Mouse (Mus musculus): ENCODE data around the gene Fign. TPM values are rescaled to one million over a fixed set of nuclear protein-coding genes. Genes with fewer than 3 reads are reported as not detected.

Gene Fign
- polyA plus RNA-seq (2012; rRNA removed), result 0.04 and 0.20 TPM in 2 replicates

GRCm38 (mm10) chr2:64097937-64098617 lies at the start of gene Fign:
Fign (minus strand) TSS chr2:64098038.
- TF ChIP-seq CTCF (IDR thresholded peaks at IDR 0.05; ENCODE audit: borderline replicate concordance, control insufficient read depth, extremely low read depth, insufficient read depth, low read length, poor library complexity) (no peak), POLR2A (IDR thresholded peaks at IDR 0.05; ENCODE audit: control insufficient read depth, extremely low read depth, insufficient read depth, low read length, poor library complexity) (no peak)
- no peak for DNase-seq
- Histone ChIP-seq H3K4me1 (replicated peaks; ENCODE audit: control insufficient read depth, insufficient read depth, low read length) (no peaks in the 10 kb centered on the region), H3K36me3 (ENCODE audit: control insufficient read depth, insufficient read depth, low read length) (no peaks in the 10 kb centered on the region), H3K27me3 (ENCODE audit: control insufficient read depth, insufficient read depth, low read length) (no peaks in the 10 kb centered on the region; the same call in 1 of the 2 replicates), H3K4me3 (ENCODE audit: control insufficient read depth, insufficient read depth, low read length) (no peak within 1 kb of the TSS), H3K27ac (ENCODE audit: control insufficient read depth, insufficient read depth, low read length) (no peak within 1 kb of the TSS)
- under 1% methylated on average over 82 of the region's 85 CpGs for WGBS

DNA sequence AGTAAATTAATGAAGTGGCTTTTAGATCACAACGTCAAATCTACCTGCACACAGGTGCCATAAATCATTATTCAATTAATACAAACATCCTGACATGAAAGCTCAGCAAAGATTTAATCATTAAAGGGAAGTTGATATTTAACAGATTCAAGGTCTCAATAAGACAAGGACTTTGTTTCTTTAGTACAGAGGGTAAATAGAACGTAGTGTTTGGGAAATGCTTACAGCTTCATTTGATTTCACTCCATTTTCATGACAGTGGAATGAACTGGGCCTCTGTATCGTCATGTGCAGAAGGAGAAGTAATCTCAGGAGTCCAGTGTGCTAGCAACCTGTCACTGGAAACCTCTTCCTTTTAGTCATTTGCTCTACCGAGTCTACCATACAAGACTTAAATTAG lies 35.8 kb upstream of the Fign start:
- Histone ChIP-seq H3K27ac (ENCODE audit: control insufficient read depth, insufficient read depth, low read length) (no peak overlapping the region), H3K36me3 (ENCODE audit: control insufficient read depth, insufficient read depth, low read length) (no peaks in the 10 kb centered on the region), H3K27me3 (ENCODE audit: control insufficient read depth, insufficient read depth, low read length) (no peaks in the 10 kb centered on the region), H3K4me3 (ENCODE audit: control insufficient read depth, insufficient read depth, low read length) (no peak overlapping the region), H3K4me1 (replicated peaks; ENCODE audit: control insufficient read depth, insufficient read depth, low read length) (no peaks in the 10 kb centered on the region)
- DNase-seq, result no peak
- TF ChIP-seq POLR2A (IDR thresholded peaks at IDR 0.05; ENCODE audit: control insufficient read depth, extremely low read depth, insufficient read depth, low read length, poor library complexity), result no peak
- 76% methylated on average over 4 of the region's 4 CpGs for WGBS

GRCm38 (mm10) chr2:64120495-64120894 lies 22.7 kb upstream of the Fign start:
- WGBS, result 44% methylated on average over 5 of the region's 5 CpGs
- TF ChIP-seq CTCF (IDR thresholded peaks at IDR 0.05; ENCODE audit: borderline replicate concordance, control insufficient read depth, extremely low read depth, insufficient read depth, low read length, poor library complexity) (no peak), POLR2A (IDR thresholded peaks at IDR 0.05; ENCODE audit: control insufficient read depth, extremely low read depth, insufficient read depth, low read length, poor library complexity) (no peak)
- DNase-seq, result no peak
- Histone ChIP-seq H3K4me3 (ENCODE audit: control insufficient read depth, insufficient read depth, low read length) (no peak overlapping the region), H3K27me3 (ENCODE audit: control insufficient read depth, insufficient read depth, low read length) (no peaks in the 10 kb centered on the region), H3K36me3 (ENCODE audit: control insufficient read depth, insufficient read depth, low read length) (no peaks in the 10 kb centered on the region), H3K4me1 (replicated peaks; ENCODE audit: control insufficient read depth, insufficient read depth, low read length) (no peaks in the 10 kb centered on the region), H3K27ac (ENCODE audit: control insufficient read depth, insufficient read depth, low read length) (no peak overlapping the region)

- H3K4me1 ChIP-seq (replicated peaks; ENCODE audit: control insufficient read depth, insufficient read depth, low read length), result no peaks in the 10 kb centered on the region
- no peaks in the 10 kb centered on the region for H3K36me3 ChIP-seq (ENCODE audit: control insufficient read depth, insufficient read depth, low read length)
- no peak for DNase-seq
- no peak for TF ChIP-seq POLR2A (IDR thresholded peaks at IDR 0.05; ENCODE audit: control insufficient read depth, extremely low read depth, insufficient read depth, low read length, poor library complexity)
- TF ChIP-seq CTCF (IDR thresholded peaks at IDR 0.05; ENCODE audit: borderline replicate concordance, control insufficient read depth, extremely low read depth, insufficient read depth, low read length, poor library complexity), result no peak
- H3K27ac ChIP-seq (ENCODE audit: control insufficient read depth, insufficient read depth, low read length), result no peak overlapping the region
- H3K27me3 ChIP-seq (ENCODE audit: control insufficient read depth, insufficient read depth, low read length), result no peaks in the 10 kb centered on the region
- no peak overlapping the region for H3K4me3 ChIP-seq (ENCODE audit: control insufficient read depth, insufficient read depth, low read length)
- 82% methylated on average over 7 of the region's 7 CpGs for WGBS
Measured at GRCm38 (mm10) chr2:64116613-64117012, 18.8 kb upstream of the Fign start.

DNA sequence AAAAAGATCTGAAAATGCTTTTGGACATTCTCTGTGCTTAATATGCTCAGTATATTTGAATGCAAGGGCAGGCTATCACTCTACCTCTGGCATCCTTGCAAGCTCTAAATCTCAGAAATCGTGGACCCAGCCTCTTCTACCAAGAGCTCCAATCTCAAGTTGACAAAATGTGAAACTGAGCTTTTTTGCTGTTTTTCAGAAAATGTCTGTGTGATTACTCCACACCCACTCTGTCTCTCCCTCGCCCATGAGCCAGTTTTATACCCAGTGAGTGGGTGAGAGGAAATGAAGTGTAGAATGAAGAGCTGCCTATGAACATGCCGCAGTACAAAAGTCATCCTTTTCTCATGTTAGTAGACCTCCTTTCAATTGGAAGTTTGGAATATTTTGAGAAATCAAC lies 13.3 kb upstream of the Fign start:
- TF ChIP-seq POLR2A (IDR thresholded peaks at IDR 0.05; ENCODE audit: control insufficient read depth, extremely low read depth, insufficient read depth, low read length, poor library complexity) (no peak), CTCF (IDR thresholded peaks at IDR 0.05; ENCODE audit: borderline replicate concordance, control insufficient read depth, extremely low read depth, insufficient read depth, low read length, poor library complexity) (no peak)
- no peak for DNase-seq
- Histone ChIP-seq H3K4me1 (replicated peaks; ENCODE audit: control insufficient read depth, insufficient read depth, low read length) (no peaks in the 10 kb centered on the region), H3K4me3 (ENCODE audit: control insufficient read depth, insufficient read depth, low read length) (no peak overlapping the region), H3K36me3 (ENCODE audit: control insufficient read depth, insufficient read depth, low read length) (no peaks in the 10 kb centered on the region), H3K27ac (ENCODE audit: control insufficient read depth, insufficient read depth, low read length) (no peak overlapping the region), H3K27me3 (ENCODE audit: control insufficient read depth, insufficient read depth, low read length) (no peaks in the 10 kb centered on the region)
- 84% methylated on average over 3 of the region's 3 CpGs for WGBS

DNA sequence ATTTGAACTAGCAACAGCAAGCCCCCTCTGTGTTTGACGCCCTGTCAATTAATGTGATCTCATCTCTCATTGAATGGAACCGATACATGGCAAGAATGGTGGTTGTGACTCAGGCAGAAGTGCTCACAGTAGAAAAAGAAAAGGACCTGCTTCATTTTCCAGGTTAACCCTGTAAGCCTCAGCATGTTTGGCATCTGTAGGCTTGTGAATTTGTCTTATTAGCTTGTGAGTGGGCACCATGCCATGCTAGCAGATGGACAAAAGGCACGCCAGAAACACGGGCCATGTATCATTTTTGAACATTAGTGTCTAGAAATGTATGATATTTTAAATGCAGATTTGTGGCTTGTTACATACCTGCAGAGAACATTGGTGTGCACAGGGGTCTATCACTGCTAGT lies 12.0 kb upstream of the Fign start:
- Histone ChIP-seq H3K4me1 (replicated peaks; ENCODE audit: control insufficient read depth, insufficient read depth, low read length) (no peaks in the 10 kb centered on the region), H3K27ac (ENCODE audit: control insufficient read depth, insufficient read depth, low read length) (no peak overlapping the region), H3K4me3 (ENCODE audit: control insufficient read depth, insufficient read depth, low read length) (no peak overlapping the region), H3K36me3 (ENCODE audit: control insufficient read depth, insufficient read depth, low read length) (no peaks in the 10 kb centered on the region), H3K27me3 (ENCODE audit: control insufficient read depth, insufficient read depth, low read length) (no peaks in the 10 kb centered on the region)
- no peak for TF ChIP-seq POLR2A (IDR thresholded peaks at IDR 0.05; ENCODE audit: control insufficient read depth, extremely low read depth, insufficient read depth, low read length, poor library complexity)
- no peak for TF ChIP-seq CTCF (IDR thresholded peaks at IDR 0.05; ENCODE audit: borderline replicate concordance, control insufficient read depth, extremely low read depth, insufficient read depth, low read length, poor library complexity)
- no peak for DNase-seq
- 91% methylated on average over 4 of the region's 4 CpGs for WGBS

DNA sequence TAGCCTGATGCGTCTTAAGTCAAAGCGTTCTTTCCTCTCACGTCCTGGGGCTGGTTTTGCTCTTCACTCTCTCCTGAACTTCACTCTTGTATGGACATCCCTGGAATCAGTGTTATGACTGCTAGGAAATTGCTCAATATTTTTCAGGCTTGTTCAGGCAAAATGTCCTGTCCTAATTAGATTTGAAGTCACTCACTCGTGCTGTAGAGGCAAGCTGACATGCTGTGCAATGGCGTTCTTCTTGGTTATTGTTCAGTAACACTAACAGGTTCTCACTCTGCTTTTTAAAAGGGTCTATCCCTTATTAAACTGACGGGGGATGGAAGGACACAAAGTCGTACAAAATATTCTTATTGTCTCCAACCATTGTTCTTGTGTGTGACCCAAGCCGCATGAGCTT lies 10.2 kb upstream of the Fign start:
- no peak overlapping the region for H3K4me3 ChIP-seq (ENCODE audit: control insufficient read depth, insufficient read depth, low read length)
- no peak for DNase-seq
- H3K27ac ChIP-seq (ENCODE audit: control insufficient read depth, insufficient read depth, low read length), result no peak overlapping the region
- TF ChIP-seq CTCF (IDR thresholded peaks at IDR 0.05; ENCODE audit: borderline replicate concordance, control insufficient read depth, extremely low read depth, insufficient read depth, low read length, poor library complexity) (no peak), POLR2A (IDR thresholded peaks at IDR 0.05; ENCODE audit: control insufficient read depth, extremely low read depth, insufficient read depth, low read length, poor library complexity) (no peak)
- no peaks in the 10 kb centered on the region for H3K27me3 ChIP-seq (ENCODE audit: control insufficient read depth, insufficient read depth, low read length)
- 90% methylated on average over 8 of the region's 8 CpGs for WGBS
- H3K36me3 ChIP-seq (ENCODE audit: control insufficient read depth, insufficient read depth, low read length), result no peaks in the 10 kb centered on the region
- H3K4me1 ChIP-seq (replicated peaks; ENCODE audit: control insufficient read depth, insufficient read depth, low read length), result no peaks in the 10 kb centered on the region
